Mouse (Mus musculus) left cerebral cortex, adult 9 months (tissue): ENCODE data around the gene Schip1.

Experiments used
- DNase-seq, 2 experiments: peaks; one replicate each; pipeline ENCODE4 v3.0.0; 2022; ENCODE audit warnings: low spot score in 2 of 2

Gene Schip1

DNA sequence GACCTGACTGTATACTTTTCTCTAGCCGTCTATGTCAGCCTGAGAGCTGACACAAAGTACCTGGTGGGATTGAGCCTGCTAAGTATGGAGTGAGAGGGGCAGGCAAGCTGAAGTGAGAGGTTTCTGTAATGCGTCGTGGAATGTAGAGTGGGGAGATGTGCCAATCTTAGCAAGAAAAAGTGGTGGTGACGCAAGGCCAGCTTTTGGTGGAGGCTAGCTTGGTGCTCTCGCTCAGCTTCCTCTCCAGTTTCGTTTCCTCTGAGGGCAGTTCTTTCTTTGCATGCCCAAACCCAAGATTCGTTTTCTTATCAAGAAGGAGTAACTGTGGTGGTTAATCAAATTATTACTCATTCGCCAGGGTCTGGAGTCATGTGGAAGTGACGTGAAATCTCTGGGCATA is 492.3 kb downstream of the Schip1 start:
- DNase-seq = no peak

DNA sequence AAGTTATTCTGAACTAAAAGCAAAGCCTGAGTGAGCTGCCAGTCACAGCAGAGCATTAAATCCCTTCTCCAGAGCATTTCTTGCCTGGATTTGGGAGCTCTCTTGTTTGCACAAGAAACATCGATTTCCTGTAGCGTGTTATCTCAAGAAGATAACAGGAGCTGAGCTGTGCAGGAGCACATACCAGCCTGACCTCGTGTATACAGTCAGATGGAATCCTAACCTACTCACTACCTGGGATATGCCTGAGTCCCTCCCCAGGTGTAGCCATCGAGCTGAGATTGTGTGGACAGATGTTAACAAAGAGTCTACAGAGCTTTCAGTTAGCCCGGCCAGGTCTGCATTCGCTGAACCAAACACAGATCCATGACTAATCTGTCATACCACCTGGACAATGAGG is 494.1 kb downstream of the Schip1 start:
- no peak for DNase-seq

DNA sequence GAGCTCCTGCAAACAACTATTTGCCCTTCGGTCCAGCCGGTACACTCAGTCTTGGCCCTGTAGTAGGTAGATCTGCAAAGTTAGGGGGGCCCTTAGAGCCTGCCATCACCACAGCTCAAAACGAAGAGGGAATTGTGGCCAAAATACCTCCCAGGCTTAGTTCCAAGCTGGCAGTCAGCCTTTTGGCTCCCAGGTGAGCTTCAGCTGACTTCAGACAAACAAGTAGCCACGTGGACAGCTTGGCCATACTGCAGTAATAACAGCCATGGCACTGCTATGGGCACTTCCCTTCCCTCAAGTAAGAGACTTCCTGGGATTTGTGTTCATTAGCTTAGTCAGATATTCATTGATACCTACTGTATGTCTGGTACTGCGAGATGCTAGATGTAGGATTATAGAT is 495.5 kb downstream of the Schip1 start:
- DNase-seq = no peak

DNA sequence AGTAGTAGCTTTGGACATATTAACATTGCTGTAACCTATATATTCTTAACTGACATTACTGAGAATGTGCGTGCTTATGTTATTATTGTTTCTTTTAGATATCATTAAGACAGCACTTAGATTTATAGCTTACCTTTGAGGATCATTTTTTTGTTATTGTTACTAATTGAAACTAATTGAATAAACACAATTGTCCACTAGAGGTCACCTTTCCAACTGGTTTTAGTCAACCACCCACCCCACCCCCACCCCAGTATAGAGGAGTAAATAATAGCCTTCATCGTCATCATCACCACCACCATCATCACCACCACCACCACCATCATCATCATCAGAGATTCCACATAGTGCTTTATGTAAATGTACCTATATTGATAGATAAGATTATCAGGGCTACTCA is 498.2 kb downstream of the Schip1 start:
- no peak for DNase-seq

DNA sequence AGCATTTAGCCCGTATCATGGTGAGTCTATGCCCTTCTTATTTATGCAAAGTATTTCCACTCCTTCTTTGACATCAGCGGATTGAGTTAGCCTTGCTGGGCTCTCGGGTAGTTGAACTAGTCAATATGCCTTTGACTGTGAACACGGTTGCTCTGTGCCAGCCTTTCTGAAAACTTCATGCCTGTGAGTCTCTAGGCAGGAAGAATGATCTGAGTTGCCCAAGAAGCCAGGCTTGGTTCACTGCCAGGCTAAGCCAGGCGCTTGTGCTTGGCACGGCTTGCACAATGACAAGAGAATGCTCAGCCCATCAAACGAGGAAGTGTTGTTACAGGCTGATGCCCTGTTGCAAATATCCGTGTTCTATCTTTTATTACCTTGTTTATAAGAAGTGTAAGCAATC is 499.3 kb downstream of the Schip1 start:
- DNase-seq = no peak

DNA sequence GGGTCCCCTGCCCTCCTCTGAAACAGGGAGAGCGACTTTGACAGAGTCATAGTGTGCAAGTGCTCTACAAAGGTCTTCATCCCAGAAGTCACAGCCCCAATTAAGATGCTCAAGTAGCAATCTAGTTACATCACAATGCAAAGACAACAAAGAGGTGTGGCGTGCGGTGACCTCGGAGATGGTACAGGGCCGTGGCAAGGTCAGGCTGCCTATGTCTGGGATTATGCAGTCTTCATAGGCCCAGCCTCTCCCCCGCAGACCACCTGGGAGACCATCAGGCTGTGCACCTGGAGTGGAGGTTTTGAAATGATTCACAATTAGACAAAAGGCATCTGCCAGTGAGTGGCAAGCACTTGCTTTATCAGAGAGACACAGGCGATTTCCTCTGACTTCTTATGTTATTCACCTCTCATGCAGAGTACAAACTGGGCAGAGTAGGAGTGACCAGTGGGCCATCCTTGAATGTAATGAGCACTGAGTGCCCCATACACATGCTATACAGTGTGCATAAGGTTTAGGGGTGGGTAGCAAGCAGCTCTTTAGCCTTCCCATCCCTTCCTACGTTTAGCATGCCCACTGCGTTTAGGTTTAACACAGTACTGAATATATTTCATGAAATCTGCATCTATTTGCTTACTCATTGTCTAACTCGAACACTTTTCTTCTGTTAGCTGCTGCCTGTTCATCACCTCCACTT is 500.5 kb downstream of the Schip1 start:
- DNase-seq = no peak

DNA sequence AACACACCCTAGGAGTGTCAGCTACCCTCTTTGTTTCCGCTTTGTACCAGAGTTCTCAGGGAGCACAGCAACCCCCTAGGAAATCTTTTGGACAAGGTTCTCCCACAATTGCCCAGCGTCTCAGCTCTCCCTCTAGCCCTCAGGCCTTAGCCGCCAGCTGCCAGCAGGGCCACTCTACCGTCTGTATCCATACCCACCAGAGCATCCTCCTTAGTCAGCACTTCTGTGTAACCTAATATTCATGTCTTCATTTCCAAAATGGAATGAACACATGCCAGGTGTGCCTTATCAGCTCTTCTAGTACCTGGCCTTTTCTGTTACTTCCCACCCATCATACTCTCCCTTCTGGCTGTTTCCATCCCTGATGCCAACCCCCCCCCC is 501.1 kb downstream of the Schip1 start:
- DNase-seq = no peak

DNA sequence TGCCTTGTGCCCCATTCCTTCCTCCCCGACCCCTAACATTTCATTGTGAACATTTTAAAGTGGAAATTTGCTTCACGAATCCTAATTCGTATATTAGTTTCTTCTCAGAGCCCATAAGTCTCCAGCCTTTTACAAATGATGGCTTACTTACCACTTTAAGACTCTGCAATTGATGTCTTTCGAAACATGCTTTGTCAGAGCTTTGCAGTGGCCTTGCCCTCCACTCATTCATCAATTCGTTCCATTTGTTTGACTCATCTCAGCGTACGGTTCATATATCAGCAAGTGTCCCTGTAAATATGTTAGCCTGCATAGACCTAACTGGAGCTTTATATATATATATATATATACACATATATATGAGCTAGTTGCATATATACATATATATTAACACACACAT is 503.0 kb downstream of the Schip1 start:
- DNase-seq = no peak

DNA sequence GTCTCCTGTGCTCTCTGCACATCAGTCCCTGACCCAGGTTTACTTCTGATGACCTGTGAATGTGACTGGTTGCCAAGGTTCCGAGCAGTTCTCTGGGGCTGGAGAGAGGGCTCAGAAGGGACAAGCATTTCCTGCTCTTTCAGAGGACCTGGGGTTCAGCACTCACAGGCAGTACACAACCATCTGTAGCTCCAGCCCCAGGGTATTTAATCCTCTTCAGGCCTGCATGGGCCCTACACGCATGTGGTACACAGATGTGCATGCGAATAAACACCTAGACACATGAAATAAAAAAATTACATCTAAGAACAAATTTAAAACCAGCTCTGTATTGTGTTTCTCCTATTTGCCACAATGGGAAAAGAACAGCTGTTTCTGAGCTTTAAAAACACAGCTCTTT is 503.5 kb downstream of the Schip1 start:
- DNase-seq = no peak

DNA sequence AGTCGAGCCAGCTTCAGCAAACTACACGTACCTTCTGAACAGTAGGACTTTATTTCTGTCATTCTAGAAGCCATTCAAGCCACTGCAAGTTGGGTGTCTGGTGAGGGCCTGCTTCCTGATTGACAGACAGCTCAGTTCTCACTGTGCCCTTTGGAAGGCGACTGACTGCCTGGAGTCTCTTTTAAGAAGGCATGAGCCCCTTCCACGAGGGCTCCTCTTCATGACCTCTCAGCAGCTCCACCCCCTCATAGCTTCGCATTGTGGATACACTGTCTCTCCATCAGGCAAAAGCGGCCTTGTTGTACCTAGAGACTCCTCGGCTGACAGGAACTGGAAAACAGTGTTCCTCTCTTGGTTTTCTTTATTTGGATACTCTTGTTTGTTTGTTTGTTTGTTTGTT is 504.1 kb downstream of the Schip1 start:
- DNase-seq = no peak

DNA sequence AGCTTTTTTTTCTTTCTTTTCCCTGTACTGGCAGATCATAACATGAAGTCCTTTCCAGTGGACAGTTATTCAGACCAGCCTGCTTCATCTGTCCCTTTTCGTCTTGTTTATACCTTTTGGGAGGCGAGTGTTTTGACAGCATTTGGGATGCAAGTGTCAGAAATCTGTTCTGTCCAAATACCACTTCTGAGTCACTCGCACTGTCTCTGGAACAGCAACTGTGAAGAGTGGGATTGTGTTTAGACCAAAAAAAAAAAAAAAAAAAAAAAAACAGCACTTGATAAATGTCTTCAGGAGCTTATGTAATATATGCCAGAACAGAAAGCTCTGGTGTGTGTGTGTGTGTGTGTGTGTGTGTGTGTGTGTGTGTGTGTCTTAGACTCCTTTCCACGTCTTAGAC is 505.7 kb downstream of the Schip1 start:
- no peak for DNase-seq

DNA sequence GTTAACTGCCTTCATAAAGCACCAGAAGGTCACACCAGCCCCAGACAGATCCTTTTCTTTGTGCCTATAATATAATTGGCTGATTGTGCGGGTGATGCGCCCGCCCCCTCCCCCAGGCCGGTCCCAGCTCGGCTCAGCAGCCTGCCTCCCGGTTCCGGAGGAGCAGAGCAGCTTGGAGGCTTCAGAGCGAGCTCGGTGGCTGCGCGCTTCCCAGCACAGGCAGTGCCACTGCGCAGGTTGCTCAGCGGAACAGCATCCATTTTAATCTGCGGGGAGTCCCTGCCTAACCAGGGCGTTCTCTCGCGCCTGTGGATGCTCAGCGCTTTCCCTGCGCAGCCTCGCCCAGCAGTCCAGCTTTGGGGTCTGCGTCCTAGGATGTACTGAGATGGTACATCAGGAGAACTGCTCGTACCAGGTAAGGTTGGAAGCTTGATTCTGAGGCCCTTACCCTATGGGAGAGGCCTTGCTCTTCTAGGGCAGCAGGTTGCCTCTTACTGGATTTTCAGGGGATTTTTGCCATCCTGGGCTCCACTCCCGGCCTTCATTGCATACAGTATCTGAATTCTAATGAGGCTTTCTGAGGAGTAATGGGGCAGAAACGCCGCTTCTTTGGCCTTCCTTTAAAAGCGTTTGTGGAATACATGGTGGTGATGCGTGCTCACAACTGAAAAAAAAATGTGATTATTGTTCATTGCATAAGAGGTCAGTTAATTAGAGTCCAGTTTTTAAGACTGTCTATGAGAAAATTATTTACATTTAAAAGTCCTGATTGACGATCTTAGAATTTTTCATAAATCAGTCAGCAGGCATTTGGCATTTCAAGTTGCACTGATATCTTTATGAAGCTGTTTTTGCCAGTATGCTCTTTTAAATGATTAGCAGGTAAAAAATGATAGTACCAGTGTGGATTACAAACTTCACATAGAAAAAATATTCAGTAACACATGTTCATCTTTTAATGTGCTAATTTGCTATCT is 507.9 kb downstream of the Schip1 start:
- peak; percentile 77 to 88 for DNase-seq

DNA sequence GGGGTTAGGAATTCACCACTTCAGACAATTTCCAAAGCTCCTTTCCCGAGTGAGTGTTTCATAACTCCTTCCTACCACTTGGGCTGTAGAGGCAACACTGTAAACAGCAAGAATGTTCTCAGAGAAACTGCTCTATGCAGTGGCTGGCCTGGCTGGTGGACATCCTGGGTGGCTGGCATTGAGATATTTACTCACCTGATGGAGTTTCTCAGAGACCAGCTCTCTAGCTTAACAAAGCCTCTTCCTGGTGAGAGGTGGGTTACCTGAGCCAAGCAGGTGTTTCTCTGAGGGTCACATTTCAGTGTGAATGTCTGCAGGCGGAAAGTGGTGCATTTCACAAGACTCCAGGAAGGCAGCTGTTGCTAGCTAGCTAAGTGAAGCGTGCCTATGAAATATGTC is 508.6 kb downstream of the Schip1 start:
- DNase-seq = peak in 1 of 2 experiments; percentile 37

DNA sequence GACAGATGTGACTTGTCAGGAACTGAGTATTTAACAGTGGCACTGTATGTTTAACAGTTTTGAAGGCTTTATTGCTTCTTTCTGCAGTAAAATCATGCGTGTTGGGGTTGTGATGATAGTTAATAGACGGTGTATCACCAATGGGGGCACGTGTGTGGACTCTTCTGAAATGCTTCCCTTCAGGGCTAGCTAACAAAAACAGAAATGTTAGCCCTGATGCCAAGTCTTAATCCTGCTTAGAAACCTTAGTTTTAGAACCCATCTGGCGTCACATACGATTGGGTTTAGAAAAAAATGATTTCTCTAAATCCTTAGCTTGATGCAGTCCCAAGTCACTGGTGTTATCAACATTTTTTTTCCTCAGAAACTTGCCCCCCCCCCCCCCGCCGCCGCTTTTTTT is 509.5 kb downstream of the Schip1 start:
- DNase-seq = no peak

DNA sequence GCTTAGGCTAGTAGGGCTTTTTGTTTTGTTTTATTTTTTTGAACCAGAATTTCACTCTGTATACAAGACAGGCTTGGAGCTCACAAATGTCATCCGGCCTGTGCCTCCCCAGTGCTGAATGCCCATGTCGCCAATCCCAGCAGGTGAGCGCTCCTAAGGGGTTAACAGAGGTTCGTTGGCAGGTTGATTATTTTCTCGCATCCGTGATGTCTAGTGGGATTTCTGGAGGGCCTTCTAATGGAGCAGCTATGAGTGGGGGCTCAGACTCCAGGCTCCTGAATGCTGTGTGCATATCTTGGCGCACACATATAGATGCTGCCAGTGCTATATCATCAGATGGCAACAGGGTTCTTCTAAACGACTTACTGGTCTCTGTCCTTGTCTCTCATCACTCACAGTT is 510.0 kb downstream of the Schip1 start:
- no peak for DNase-seq

DNA sequence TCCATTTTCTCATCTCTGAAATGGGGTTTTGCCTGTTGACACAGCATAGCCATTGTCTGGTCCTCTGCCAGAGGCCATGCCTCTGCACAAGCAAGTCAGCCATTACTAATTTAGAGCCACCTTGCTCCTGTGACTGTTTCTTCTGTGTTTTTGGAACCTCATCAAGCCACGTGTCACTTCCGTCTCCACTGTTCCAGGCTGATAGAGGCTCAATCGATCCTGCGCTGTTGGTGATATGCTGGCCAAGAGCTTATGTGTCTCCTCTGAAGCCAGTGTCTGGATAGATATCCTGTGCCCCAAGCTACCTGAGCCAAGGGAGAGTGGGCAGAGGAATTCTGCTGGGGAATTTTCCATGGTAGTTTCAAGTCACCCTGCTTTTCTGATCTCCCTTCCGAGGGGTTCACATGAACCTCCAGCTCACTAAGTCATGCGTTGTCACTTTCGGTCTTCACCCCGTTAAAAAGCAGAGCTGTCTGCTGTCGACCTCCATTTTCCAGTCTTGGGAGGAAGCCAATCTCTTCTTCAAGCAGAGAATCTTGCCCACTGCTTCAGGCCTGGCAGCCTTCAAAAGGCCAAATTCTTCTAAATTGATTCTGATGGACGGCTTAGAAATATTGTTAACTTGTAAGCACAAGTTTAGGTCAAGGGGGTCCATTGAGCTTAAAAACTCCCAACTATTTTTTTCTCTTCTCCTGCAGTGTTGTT is 511.2 kb downstream of the Schip1 start:
- no peak for DNase-seq

DNA sequence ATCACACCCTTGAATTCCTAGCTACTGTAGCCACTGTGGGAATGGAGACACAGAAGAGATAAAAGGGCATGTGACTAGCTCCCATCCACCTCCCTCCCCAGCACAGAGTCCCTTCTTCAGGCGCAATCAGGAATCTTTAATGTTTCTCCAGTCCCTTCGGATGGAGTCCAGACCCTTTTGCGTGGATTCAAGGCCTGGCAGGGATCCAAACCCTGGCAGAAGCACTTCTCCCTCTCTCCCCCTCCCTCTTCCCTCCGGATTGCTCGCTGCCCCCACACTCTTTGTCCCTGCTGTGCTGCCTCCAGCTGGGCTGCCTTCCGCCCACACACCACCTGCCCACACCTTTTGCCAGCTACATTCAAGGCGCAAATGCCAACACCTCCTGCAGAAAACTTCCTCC is 511.8 kb downstream of the Schip1 start:
- peak; percentile 79 to 94 for DNase-seq

DNA sequence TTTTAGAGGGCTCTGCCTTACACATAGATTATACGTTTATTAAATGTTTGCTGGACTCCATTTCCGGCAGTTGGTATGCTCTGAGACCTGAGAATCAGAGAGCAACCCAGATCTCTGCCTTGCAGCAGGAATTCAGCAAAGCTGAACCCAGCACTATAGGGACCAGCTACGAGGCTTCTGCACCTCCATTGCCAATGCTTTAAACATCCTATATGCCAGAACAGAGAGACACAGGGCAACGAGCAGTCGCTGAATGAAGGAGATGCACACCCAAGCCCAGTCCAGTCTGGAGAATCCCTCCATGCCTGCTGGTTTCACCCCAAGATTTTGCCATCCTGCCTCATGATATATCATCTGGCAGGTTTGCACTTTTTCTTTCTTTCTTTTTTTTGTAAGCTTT is 512.3 kb downstream of the Schip1 start:
- DNase-seq = no peak

DNA sequence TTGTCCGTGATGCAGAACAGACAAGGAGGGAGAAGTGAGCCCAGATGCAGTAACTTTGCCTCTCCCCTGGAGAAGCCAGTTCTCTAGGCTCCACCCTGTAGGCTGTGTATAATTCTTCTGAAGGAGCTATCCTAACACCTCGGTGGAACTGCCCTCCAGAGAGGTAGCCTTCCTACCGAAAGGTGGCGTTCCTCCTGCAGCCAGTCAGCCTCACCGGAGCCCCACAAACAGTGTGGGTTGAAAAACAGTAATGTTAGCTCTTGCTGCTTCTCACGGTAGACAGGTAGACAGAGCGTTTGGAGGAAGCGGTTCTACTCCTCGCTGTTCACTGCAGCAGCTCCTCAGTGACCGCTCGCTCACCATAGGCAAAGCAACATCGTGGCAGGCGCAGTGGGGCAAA is 517.0 kb downstream of the Schip1 start:
- no peak for DNase-seq

DNA sequence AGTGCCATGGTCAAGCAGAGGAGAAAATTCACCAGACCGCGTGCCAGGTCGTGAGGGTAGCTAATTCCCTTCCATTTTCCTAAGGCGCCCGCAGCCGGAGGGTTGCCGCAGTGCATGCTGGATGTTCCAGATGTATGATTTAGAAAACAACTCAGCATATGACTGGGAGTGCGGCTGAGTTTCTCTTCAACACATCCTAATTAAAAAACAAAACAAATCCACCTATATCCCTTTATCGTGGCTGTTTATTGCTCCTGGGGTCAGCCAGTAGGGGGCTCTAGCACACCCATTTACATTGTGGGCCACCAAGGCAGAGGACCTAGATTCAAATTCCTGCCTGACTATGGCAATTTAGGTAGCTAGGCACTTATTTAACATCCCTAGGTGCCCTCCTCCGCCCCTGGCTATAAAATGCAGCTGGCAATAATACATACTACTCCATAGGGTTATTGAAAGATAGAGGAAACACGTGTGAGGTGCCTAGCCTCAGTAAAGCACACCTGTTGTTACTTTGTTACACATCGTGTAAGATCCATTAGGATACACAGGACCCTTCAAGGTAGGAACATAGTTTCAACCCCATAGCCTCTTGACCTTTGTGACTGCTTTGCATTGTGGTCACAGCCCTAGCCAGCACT is 517.6 kb downstream of the Schip1 start:
- DNase-seq = no peak

DNA sequence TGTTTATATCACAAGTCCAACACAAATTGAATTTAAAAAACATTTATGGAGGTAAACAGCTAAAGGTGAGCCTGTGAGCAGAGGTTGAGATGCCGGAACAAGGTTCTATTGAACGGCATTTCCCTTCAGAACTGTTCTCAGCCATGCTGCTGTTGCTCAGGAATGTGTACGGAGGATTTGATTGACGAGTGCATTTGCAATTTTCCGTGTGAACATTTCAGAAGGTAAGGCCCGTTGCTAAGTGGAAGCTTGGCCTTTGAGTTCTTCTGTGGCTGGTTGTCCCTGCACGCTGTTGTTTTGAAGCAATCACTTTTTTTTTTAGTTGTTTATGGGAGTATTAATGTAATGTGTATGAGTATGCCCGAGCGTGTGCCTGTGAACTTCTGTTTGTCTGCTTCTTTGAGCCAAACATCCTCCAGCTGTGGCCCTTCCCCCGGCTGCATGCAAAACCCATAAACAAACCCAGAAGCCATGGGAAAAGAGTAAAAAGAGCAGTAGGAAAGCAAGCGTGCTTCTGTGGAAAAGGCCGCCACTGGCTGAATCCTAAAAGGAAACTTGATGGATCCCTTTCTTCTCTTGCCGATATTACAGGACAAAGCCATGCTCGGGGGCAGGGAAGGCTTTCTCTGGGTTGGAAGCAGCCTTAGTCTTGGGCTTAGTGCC is 518.6 kb downstream of the Schip1 start:
- no peak for DNase-seq
